Mouse (Mus musculus) left cerebral cortex, adult 2 months (tissue): ENCODE data around the gene Eaf1. TPM values are rescaled to one million over a fixed set of nuclear protein-coding genes. Genes with fewer than 3 reads are reported as not detected.
A peak's percentile ranks its signal among the peaks of the same experiment; 100 is the strongest.
"Not testable (repeated sequence)": the region's sequence is repeated elsewhere in the genome, so short reads cannot be mapped to it uniquely, and the experiment has no call there.

Experiments
- DNase-seq, 2 experiments: peaks; one replicate each; pipeline ENCODE4 v3.0.0; 2021 to 2022; ENCODE audit warnings: low spot score in 2 of 2, mixed read lengths in 1 of 2; ENCODE audit errors: extremely low spot score in 1 of 2
- H3K27ac ChIP-seq: fragments of 200-600 bp; 2 replicates; pipeline ENCODE4 v1.8.1; 2022
- H3K4me3 ChIP-seq: fragments of 200-600 bp; 2 replicates; pipeline ENCODE4 v1.8.1; 2022
- CTCF ChIP-seq: fragments of 200-600 bp; IDR thresholded peaks from 2 replicates; pipeline ENCODE4 v1.8.1; 2022; ENCODE audit warnings: antibody characterized with exemption, mild to moderate bottlenecking, moderate library complexity
- intact Hi-C: fragments of 180-260 bp; cut with DNase I; formaldehyde crosslinking; loops from one replicate; pipeline ENCODE4 v1.15.1; 2025
- long read RNA-seq, 2 experiments: library from polyadenylated mRNA; stranded (forward); transcript quantifications; one replicate each; pipeline ENCODE4 v2.0.0; 2021; ENCODE audit warnings: borderline mapping rate in 2 of 2
- total RNA-seq, 2 experiments: library from RNA; stranded (reverse); gene quantifications; 2 replicates each; pipeline ENCODE4 v1.2.3; 2021

Gene Eaf1
- 10 to 100 TPM; 12.7 to 15.1 TPM for total RNA-seq
- long read RNA-seq, experiment 1, full-length matches to known transcripts = 33 of 39 reads
- long read RNA-seq, experiment 1, partial matches to known transcripts = 3 of 39 reads
- long read RNA-seq, experiment 1, other reads (novel, unspliced or antisense) = 3 of 39 reads
- long read RNA-seq, experiment 2, full-length matches to known transcripts = 22 of 28 reads
- long read RNA-seq, experiment 2, partial matches to known transcripts = 4 of 28 reads
- long read RNA-seq, experiment 2, other reads (novel, unspliced or antisense) = 2 of 28 reads

DNA sequence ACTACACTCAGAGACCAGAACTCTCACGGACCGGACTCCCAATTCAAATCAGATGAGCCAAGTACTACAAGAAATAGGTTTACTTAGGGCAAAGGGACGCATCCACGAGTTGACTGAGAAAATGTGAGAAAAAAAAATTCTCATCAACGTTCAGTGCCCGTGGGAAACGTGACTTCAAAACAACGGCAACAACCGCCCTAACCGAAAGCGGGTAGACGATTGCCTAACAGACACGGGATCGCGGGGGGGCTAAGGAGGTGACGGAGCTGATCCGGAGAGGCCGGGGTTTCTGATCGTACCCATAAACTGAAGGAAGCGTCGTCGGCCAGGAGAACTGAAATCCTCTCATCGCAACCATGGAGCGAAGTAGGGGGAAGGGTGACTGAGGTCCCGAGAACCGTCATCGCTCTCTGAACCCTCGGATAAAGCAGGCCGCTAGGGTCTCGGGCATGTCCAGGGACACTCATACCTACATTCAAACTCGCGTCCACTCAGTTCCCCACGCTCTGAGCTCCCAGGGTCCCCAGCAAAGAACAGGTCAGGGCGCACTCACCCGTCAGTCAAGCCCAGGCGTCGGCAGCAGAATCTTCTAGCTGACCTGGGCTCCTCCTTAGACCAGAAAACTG, at the start of gene Eaf1:
Gene Eaf1 (plus strand): TSS at position 51 of the 626 bp plus-strand sequence.
- Histone ChIP-seq H3K4me3 (peak within 1 kb of the TSS; percentile 97), H3K27ac (peak within 1 kb of the TSS; percentile 88)
- intact Hi-C loops = loop anchor here (10.0 kb wide), 1 partner anchor 590 kb away; the partner anchor contains the start of genes Dph3 and Oxnad1
- no peak for TF ChIP-seq CTCF
- DNase-seq = no peak

GRCm38 (mm10) chr14:31448994-31449393, 45.2 kb upstream of the Eaf1 start:
- H3K27ac ChIP-seq = no peak overlapping the region
- TF ChIP-seq CTCF = no peak
- DNase-seq = no peak
- H3K4me3 ChIP-seq = no peak overlapping the region
- intact Hi-C loops = no loop called here

DNA sequence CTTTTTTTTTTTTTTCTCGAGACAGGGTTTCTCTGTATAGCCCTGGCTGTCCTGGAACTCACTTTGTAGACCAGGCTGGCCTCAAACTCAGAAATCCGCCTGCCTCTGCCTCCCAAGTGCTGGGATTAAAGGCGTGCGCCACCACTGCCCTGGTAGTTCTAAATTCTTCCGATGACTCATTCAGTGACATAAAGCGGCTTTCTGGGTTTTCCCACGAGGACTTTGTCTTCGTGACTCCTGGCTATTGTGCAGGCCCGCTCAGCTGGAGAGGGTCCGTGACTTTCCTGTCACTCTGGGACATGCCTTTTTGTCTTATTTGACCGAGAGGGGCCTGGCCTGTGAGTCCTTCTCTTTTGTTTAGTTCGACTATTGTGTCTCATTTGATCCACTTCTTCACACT, 40.3 kb upstream of the Eaf1 start:
- H3K4me3 ChIP-seq, H3K27ac ChIP-seq, intact Hi-C loops, DNase-seq: not testable (repeated sequence)

DNA sequence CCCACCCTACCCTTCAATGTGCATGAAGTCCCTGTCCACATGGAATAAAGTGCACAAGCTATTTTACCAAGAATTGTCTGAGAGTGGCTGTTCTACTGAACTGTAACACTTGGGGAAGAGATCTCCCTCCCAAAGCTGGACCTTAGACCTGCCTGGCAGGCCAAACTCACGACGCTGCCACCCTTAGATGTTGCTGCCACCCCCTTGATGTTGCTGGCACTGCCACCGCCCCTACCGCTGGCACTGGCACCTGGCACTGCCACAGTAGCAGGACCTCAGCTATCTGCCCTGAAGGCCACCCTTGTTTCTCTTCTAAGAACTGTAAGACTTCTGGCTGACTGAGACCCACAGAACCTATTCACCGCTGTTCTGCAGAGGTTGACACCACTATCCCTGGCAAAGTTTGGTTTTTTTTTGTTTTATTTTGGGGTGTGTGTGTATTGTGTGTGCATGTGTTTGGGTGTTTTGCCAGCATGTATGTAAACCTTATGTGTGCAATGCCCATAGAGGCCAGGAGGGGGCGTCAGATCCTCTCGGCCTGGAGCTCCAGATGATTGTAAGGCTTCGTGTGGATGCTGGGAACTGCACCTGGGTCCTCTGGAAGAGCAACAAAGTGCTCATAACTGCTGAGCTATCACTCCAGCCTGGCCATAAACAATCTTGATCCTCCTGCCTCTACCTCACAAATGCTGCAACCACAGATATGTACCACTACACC, 39.2 kb upstream of the Eaf1 start:
- intact Hi-C loops = no loop called here
- DNase-seq = no peak
- TF ChIP-seq CTCF = peak; percentile 43
- Histone ChIP-seq H3K27ac (no peak overlapping the region), H3K4me3 (no peak overlapping the region)

GRCm38 (mm10) chr14:31456064-31456721, 38.0 kb upstream of the Eaf1 start:
- TF ChIP-seq CTCF = no peak
- intact Hi-C loops = no loop called here
- DNase-seq = no peak
- Histone ChIP-seq H3K4me3 (no peak overlapping the region), H3K27ac (no peak overlapping the region)

DNA sequence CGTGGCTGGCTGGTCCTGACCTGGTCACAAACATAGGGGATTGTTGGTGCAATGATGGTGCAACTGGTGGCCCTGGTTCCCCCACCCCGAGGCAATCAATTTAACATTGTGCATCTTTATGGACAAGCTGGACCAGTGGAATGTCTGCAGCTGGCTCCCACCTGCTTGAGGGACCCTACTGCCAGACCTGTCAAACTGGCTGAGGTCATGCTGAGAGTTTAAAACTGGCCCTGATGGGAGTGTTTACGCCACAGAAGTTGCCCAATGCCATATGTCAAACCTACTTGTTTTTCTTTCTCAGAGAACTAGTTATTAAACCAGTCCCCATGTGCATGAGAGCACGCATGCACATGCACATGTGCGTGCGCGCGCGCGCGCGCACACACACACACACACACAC, 36.2 kb upstream of the Eaf1 start:
- intact Hi-C loops = no loop called here
- no peak overlapping the region for H3K4me3 ChIP-seq
- DNase-seq = no peak
- no peak overlapping the region for H3K27ac ChIP-seq
- no peak for TF ChIP-seq CTCF

- DNase-seq, intact Hi-C loops, H3K4me3 ChIP-seq, H3K27ac ChIP-seq: not testable (repeated sequence)
- TF ChIP-seq CTCF = peak; percentile 35
Observed at GRCm38 (mm10) chr14:31462226-31462625, 32.0 kb upstream of the Eaf1 start.

DNA sequence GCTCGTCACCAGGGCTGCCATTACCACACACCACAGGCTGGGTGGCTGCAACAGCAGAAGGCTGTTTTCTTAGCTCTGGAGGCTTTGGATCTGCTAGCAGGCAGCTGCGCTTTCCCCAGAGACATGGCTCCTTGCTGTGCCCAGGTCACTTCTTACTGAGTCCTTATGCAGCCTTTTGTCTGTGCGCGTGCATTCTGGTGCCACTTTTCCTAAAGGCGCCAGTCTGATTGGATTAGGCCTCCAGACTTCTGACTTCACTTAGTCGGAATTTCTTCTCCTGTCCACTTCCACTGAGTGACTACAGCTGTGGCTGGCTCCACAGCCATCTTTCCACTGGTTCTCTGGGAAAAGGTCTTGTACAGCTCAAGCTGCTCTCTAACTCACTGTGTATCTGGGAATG, 31.3 kb upstream of the Eaf1 start:
- intact Hi-C loops = no loop called here
- TF ChIP-seq CTCF = no peak
- Histone ChIP-seq H3K4me3 (no peak overlapping the region), H3K27ac (no peak overlapping the region)
- DNase-seq = no peak

DNA sequence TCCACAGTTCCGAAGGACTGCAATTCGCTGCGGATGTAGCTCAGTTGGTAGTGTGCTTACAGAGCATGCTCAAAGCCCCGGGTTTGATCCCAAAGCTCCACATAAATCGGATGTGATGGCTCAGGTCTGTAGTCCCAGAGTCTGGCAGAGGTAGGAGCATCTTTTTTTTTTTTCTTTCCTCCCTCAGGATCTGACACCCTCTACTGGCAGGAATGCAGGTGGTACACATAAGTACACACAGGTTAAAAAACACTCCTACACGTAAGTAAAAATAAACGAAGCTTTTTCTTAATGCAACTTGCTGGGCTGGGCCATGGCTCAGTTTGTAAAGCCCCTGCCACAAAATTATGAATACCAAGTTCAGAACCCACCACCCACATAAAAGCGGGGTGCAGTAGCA, 30.0 kb upstream of the Eaf1 start:
- intact Hi-C loops = loop anchor here (2.0 kb wide), 1 partner anchor 77 kb away; no protein-coding TSS in a partner anchor
- no peak for DNase-seq
- no peak overlapping the region for H3K27ac ChIP-seq

GRCm38 (mm10) chr14:31469711-31470110, 24.5 kb upstream of the Eaf1 start:
- H3K27ac ChIP-seq = no peak overlapping the region
- intact Hi-C loops = loop anchor here (5.0 kb wide), 1 partner anchor 32 kb away; the partner anchor contains the start of gene Sh3bp5

More for the DNA sequence above, 30.0 kb upstream of the Eaf1 start:
- TF ChIP-seq CTCF = peak; percentile 54
- H3K4me3 ChIP-seq = no peak overlapping the region

DNA sequence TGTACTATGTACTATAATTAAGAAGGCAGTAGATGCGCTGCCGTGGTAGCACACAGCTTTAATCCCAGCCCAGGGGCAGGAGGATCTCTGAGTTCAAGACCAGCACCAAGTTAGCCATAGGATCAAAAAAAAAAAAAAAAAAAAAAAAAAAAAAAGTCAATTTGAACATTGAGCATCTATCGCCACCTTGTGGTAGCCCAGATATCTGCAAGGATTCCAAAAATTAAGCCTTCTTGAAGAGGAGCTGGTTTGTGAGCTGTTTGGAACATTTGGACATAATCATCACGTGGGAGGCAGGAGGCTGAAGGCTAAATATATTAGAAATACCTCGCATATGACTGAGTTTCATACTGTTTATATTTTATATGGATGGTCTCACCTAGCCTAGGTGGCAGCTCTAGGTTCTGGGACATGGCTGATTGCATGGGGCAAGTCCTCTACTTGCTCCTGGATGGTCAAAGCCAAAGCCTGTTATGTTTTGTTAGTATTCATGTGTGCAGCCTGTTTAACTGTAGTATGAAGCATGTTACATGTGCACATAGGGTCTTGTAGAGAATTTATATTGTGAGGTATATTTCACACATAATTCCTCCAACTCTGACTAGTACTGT, 21.6 kb upstream of the Eaf1 start:
- DNase-seq = peak; percentile 52 to 60
- H3K4me3 ChIP-seq = no peak overlapping the region
- TF ChIP-seq CTCF = peak; percentile 85
- no peak overlapping the region for H3K27ac ChIP-seq
- intact Hi-C loops = loop anchor here (1.0 to 5.0 kb wide), 4 partner anchors 35 to 200 kb away; partner anchors contain the start of gene Sh3bp5

More at GRCm38 (mm10) chr14:31469711-31470110, 24.5 kb upstream of the Eaf1 start:
- no peak overlapping the region for H3K4me3 ChIP-seq
- no peak; the same call in none of the 2 replicates for TF ChIP-seq CTCF
- no peak for DNase-seq
